Mouse (Mus musculus) thymus, postnatal 25 days (tissue): ENCODE results near the gene Zfp940.
"Not testable (repeated sequence)": the region's sequence is repeated elsewhere in the genome, so short reads cannot be mapped to it uniquely, and the experiment has no call there.

ENCODE experiments used
- DNase-seq: peaks from one replicate; pipeline ENCODE4 v3.0.0; 2022

The Zfp940 gene

DNA sequence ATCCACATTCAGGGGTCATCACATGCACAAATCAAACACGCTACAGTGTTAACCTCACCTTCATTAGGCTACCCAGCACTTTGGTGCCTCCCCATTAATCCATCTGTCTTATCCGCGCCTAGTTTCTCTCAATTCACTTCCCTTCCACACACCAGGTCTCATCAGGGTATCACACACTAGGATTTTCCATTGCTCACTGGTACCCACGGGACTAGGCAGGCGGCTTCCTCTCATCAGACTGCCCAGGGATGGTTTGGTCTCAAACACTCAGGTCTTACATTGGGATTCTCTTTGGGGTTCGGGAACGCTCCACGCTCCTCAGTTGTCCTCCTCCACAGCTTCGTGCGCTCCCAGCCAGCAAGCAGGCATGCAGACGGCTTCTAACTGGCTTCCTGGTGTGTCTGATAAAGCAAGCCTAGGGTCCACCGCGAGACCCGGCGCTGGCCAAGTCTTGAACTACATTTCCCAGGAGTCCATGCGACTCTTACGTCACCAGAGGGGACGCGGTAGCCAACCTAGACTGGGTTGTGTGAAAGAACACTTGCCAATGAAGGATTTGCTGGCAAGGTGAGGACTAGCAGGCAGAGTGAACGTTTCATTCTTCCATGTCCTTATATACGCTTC is at the start of gene Zfp940:
Gene Zfp940, minus strand, starts transcription at position 451 of the 624 bp plus-strand sequence.
- peak; percentile 90 for DNase-seq

DNA sequence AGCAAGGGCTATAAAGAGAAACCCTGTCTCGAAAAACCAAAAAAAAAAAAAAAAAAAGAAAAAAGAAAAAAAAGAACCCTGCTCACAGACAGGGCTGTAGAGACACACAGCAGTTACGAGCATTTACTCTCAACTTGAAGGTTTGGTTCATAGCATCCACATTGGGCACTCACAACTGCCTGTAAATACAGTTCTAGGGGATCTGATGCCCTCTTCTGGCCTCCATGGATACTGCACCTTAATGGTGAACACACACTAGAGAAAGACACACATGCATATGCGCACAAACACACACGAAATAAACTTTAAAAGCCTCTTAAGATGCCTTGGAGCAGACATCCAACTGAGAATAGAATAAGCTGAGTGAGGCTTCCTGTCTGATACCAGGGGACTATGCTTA is 44.9 kb upstream of the Zfp940 start:
- DNase-seq, result no peak

DNA sequence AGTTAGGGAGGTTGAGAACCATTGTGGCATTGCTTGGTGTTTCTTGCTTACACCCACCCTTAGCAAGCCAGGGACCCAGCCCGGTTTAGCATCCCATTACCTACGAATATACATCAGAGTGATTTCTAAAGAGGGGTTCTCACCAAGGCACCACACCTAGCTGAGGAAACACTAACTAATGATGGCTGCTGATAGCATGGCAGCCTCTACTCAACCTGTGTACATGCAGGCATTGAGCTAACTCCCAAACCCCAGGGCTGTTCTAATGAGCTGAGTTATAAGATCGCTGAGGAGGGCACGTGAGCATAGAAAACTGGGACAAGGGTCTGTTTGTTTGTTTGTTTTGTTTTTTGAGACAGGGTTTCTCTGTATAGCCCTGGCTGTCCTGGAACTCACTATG is 39.3 kb upstream of the Zfp940 start:
- no peak for DNase-seq

- no peak for DNase-seq
Measured at GRCm38 (mm10) chr7:29890501-29890900, 37.0 kb upstream of the Zfp940 start.

- DNase-seq, result no peak
Measured at GRCm38 (mm10) chr7:29880916-29881315, 27.4 kb upstream of the Zfp940 start.

GRCm38 (mm10) chr7:29880056-29880455 is 26.6 kb upstream of the Zfp940 start:
- no peak for DNase-seq

DNA sequence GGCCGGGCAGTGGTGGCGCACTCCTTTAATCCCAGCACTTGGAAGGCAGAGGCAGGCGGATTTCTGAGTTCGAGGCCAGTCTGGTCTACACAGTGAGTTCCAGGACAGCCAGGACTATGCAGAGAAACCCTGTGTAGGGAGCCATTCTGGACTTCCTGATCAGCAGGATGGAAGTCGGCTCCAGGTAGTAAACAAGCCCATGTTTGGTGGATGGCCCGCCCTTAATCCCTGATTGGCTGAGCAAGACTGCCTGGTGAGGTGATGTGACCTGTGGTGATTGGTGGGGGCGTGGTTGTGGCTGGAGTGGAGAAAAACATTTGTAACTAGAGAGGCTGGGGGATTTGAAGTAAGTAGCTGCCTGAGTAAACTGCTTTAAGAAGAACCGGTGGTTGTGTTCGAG is 24.1 kb upstream of the Zfp940 start:
- DNase-seq, result not testable (repeated sequence)

DNA sequence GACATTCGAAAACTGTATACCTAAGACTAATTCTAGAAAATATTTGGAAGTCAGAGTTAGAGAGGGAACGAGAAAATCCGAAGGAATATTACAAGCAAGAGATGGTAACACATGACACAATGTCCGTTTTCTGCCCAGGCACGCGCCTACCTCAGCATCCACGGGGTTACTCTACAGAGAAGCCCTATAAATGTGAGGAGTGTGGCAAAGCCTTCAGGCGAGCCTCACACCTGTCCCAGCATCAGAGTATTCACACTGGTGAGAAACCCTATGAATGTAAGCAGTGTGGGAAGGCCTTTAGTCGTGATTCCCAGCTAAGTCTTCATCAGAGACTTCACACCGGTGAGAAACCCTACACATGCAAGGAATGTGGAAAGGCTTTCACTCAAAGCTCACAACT is 20.8 kb upstream of the Zfp940 start:
- DNase-seq, result no peak

DNA sequence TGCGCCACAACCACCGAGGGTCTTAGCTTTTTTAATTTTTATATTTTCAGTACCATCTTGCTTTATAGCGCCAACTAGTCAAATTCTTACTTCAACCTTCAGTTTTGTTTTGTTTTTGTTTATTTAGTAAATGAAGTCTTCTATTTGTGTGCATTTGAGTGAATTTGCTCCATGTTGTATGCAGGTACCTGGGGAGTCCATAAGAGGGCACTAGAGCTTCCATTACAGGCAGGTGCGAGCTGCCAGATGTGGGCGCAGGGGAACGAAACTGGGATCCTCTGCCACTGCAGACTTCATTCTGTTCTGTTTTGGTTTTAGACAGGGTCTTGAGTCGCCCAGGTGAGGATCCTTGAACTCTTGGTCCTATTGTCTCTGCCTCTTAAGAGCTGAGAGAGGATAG is 8.2 kb upstream of the Zfp940 start:
- no peak for DNase-seq

DNA sequence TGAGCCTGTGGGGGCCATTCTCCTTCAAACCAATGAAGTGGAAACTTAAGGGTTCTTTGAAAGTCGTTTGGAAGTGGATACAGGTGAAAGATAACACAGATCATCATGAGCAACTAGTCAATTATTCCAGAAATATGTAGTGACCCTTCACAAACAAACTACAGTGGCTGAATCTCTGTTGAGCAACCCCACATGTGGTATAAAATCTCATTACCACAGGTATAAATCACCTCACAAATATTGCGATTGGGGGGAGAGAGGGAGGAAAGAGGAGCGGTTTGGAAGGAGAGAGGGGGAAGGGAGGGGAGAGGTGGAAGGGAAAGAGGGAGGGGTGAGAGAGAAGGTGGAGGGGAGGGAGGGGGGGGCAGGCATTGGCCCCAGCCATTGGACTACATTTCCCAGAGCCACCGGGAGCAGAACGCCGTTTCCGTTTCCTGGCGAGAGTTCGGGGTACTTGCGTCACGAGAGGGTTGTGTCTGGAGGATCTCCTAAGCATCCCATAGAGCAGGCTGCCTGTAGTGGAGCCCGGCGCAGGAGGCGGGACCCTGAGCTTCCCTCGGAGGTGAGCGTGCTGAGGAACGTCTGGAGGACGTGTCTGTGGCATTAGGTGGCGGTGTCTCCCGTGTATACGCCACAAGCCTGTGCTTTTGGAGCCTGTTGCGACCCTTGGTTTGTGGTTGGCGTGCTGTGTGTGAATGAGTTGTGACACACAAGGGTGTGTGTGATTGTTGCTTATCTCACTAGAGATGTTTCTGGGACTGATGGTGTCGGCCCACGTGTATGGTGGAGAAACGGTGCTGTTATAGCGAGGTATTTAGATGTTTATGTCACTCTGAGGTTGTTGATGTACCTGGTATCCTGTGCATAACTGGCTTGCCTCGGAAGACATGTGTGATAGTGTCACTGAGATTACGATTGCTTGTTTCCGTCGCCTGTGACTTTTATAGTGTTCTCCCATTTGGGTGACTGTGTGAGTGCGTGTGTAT is 6.4 kb upstream of the Zfp940 start, which contains the start of gene Zfp420:
Gene Zfp420, plus strand, starts transcription at position 448 of the 986 bp plus-strand sequence.
- peak; percentile 85 for DNase-seq

GRCm38 (mm10) chr7:29852831-29853218 is 644 bp downstream of the Zfp940 start:
- no peak for DNase-seq

DNA sequence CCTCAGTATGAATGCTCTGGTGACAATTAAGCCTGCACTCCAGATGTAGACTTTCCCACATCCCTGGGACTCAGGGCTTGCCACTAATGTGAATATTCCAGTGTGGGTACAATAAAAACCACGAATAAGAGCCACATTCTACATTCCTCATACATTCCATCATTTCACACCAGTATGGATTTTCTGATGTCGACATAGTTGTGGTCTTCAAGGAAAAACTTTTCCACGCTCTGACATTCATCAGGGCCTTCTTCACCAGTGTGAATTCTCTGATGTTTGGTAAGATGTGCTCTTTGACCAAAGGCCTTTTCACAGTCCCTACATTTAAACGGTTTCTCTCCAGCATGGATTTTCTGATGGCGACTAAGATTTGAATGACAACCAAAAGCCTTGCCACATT is 8.9 kb downstream of the Zfp940 start:
- DNase-seq, result no peak

- DNase-seq, result no peak
Measured at GRCm38 (mm10) chr7:29842105-29842504, 11.4 kb downstream of the Zfp940 start.

GRCm38 (mm10) chr7:29839256-29839655 is 14.2 kb downstream of the Zfp940 start:
- DNase-seq, result no peak

- no peak for DNase-seq
Measured at GRCm38 (mm10) chr7:29836816-29837215, 16.7 kb downstream of the Zfp940 start.

GRCm38 (mm10) chr7:29829804-29830203 is 23.7 kb downstream of the Zfp940 start:
- no peak for DNase-seq

DNA sequence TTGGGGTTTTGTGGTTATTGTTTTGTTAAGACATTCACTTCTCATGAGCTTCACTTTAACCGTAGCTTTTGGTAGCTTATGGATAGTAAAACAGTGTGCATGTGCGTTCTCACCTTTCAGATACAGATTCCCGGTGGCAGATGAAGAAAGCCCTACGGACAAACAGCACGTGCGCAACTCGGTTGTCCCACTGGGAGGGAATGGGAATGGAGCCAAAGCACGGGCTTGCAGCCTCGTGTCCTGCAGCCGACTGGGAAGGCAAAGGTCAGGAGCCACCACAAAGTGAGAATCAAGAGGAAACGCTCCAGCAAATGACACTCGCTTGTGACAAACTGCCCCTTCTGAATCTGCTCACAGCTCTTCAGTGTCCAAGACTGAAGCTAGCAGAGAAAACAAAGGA is 25.5 kb downstream of the Zfp940 start:
- DNase-seq, result no peak

GRCm38 (mm10) chr7:29818619-29819254 is 34.7 kb downstream of the Zfp940 start:
- DNase-seq, result peak; percentile 74

DNA sequence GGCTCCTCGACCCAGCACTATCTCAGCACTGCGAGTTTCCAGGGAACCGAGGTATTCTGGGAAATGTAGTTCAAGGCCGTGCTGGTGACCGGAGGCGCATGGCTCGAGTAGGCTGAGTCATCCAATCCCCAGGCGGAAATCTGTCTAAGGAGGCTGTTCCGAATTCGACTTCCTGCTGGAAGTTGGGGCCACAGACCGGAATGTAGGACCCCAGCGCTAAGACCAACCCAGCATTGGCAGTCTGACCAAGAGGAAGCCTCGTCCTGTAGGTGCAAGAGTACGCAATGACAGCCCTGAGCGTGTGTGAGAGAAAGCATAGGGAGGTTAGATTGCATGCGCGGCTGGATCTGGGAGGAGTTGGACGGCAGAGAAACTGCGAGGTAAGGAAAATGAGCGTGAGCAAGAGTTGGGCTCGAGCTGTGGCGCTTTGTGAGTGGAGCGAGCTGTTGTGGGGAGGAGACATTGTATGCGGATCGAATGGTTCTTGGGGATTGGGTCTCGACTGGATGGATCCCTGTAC is 37.5 kb downstream of the Zfp940 start, which contains the start of gene Zfp790:
Gene Zfp790, plus strand, starts transcription at position 205 of the 520 bp plus-strand sequence.
- peak; percentile 82 for DNase-seq

- peak; percentile 1 for DNase-seq
Measured at GRCm38 (mm10) chr7:29815061-29815784, 38.2 kb downstream of the Zfp940 start.

GRCm38 (mm10) chr7:29814381-29814780 is 39.1 kb downstream of the Zfp940 start:
- no peak for DNase-seq

- DNase-seq, result no peak
Measured at GRCm38 (mm10) chr7:29812244-29812643, 41.2 kb downstream of the Zfp940 start.
